Mouse (Mus musculus): ENCODE results near the gene Manba.

DNA sequence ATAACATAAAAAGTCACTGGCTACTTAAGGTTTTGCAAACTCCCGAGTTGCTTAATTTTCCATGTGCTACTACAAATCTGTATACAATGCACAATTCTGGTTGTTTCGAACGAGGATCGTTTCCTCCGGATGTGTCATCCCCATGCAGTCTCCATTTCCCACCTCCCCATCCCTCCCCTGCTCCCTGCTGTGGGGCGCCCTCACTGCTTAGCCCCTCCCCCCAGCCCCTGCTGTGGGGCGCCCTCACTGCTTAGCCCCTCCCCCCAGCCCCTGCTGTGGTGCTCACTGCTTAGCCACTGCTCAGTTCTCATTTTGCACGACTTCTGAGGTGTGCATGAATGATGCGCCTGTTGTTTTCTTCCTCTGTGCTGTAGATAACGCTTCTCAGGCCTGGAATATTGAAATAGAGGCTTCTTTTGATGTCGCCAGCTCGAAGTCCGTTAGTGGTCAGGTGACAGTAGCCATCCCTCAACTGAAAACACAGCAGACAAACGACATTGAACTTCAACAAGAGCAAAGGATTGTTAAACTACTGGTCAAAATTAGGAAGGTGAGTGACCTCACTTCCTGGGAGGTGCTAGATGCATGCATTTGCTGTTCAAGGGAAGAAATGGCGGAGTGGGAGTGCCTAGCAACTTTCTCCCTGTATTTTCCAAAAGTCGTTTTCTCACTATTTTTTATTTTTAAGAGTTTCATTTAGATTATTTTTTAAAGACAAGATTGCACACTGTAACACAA lies 37.4 kb downstream of the Manba start:
- no peak for TF ChIP-seq GATA1 (IDR thresholded peaks at IDR 0.05; ENCODE audit: low read length)
- TF ChIP-seq TAL1 (IDR thresholded peaks at IDR 0.05; ENCODE audit: low read length): no peak
